Mouse (Mus musculus) urinary bladder, postnatal 25 days (tissue): ENCODE measurements at regions not wholly inside any gene's neighbourhood (a gene's known extent, or its start where the extent isn't known, plus 50 kb on each side); places are given as distances from the start of the nearest gene placed in this dataset.
"Not testable (repeated sequence)": the region's sequence is repeated elsewhere in the genome, so short reads cannot be mapped to it uniquely, and the experiment has no call there.

Experiments used
- DNase-seq: peaks from one replicate; pipeline ENCODE4 v3.0.0; 2022; ENCODE audit warnings: low spot score

DNA sequence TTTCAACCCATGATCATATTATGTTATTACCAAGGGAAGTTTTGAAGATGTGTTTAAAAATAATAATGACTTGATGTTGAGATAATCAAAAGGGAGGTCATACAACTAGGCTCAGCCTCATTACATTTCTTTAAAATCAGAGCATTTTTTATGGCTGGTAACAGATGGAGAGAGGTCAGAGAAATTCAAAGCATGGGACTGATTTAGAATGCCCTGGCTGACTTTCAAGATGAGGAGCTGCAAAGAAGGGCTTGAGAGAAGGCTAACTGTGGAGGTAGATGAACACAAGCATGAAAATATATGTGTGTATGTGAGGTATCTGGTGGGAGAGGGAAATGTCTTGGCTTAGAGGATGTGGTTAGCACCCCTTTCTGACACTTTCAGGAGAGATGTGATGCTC, 502.6 kb upstream of the Gdi2 start:
- DNase-seq = not testable (repeated sequence)

DNA sequence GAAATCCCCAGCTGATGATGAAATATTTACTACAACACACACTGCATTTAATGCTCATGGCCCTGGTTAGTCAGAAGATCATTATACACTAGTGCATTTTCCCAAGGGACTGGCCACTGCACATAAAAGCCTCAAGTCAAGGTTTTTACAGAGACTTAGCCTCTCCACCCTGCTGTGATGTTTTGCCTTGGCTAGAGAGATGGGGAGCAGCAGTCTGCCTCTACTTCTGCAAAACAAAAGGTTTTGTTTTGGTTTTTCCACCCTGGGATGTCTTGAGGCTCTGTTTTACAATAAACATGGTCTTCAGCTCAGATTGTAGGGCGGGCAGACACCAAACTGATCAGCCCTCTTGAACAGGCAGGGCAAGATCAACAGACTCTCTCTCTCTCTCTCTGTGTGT, 500.9 kb upstream of the Gdi2 start:
- DNase-seq = peak; percentile 4

DNA sequence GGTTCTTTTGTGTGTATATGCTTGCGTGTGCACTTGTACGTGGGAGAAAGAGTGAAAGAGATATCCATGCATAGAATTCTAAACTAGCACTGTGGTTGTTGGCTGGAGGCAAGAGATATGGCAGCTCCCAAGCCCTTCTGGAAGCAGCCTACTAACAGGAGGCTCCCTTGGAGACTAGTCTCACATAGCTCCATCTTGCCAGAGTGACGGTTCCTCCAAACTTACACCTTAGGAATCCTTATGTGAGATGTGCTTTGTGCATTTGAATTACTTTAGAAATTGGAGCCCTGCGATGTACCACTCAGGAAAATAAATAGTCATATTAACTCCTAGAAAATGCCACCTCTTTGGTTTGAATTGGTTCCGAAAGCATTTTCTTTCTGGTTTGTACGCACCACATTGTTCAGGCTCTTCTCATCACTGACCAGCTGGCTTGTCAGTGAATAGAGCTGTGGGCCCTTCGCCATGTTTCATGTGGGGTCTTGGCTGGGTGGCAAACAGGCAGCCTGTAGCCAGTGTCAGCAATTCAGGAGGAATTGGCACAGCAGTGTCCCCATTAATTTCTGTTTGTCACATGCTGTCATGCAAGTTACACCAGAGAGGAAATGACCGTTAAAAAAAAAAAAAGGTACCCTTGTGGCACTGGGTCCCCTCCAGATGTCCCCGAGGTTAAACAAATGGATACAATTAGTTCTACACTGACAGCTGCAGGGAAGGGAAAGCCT, 491.3 kb upstream of the Gdi2 start:
- DNase-seq = not testable (repeated sequence)

GRCm38 (mm10) chr13:3083480-3083879, 454.4 kb upstream of the Gdi2 start:
- DNase-seq = not testable (repeated sequence)

DNA sequence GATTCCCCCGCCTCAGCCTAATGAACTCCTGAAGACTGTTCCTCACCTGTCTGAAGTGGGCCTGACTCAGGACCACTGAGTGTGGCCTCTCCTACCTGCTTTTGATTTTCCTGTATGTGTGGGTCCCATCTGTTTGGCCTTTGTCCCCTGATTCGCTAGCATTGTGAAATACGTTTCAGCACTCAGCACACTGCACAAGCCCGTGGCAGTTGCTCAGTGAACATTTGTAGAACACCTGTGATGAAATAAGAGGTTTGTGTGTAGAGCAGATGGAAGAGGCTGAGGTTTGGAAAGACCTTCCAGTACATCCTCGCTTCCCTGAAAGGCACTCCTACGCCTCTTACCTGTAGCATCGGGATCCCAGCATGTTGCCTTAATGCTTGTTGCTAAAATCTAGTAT, 447.9 kb upstream of the Gdi2 start:
- DNase-seq = not testable (repeated sequence)

GRCm38 (mm10) chr13:3106543-3106942, 431.3 kb upstream of the Gdi2 start:
- not testable (repeated sequence) for DNase-seq

DNA sequence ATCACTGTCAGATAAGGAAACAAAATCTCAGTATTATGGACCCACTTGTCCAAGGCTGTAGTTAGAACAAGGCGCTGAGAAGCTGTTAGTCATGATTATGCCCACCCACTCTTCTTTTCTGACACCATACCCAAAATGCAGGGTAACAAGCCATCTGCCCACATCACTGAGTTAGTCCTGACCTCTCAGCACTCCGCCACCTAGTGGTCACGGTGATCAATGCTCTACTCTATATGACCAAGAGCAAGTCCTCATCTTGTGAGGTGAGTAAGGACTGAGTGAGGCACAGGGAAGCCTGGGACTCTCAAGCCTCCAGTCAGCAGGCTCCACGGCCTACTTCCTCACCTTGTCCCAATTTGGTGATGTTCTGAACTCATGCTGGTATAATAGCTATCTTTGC, 409.7 kb upstream of the Gdi2 start:
- DNase-seq = not testable (repeated sequence)

- not testable (repeated sequence) for DNase-seq
Measured at GRCm38 (mm10) chr13:3137281-3137680, 400.6 kb upstream of the Gdi2 start.

DNA sequence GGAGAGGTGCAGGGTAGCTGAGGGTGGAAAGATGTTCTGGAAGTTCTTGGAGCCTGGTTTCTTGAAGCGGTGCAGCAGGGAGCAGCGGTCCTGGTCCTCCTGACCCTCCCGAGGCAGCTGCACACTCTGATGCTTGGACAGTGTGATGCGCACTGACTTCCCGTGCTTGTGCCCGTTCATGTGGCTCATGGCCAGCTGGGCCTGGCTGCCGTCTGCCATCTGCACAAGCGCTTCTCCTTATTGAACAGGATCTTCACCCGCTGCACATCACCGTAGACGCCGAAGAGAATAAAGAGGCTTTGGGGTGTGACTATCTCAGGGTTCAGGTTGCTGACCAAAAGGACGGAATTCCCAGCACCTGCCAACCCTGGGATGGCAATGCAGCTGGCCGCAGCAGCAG, 399.2 kb upstream of the Gdi2 start:
- DNase-seq = no peak

DNA sequence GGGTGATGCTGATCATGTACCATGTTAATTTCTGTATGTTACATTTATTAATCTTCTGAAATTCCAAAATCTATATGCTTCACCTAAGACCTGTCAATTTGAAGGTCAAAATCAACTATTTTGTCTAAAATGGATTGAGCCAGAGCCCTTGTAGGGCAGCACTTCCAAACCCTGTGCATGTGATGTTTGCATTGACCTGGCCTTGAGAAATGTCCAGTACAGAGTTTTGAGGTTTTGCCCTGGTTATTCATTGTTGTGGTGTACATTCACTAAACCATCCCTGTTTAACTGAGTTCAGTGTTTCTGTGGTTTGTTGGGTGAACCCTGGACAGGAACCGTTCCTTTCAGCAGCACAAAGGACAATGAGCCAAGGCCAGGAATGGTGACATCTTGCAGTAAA, 392.4 kb upstream of the Gdi2 start:
- not testable (repeated sequence) for DNase-seq
